Mouse (Mus musculus) megakaryocyte, embryonic 14.5 days (primary cell): ENCODE measurements around the gene Olfr522.

Experiments used
- FLI1 ChIP-seq: IDR thresholded peaks from 2 replicates; pipeline ENCODE4 v1.6.1; 2012; ENCODE audit warnings: low read length, inconsistent platforms, mixed read lengths
- GATA1 ChIP-seq: IDR thresholded peaks from 3 replicates; pipeline ENCODE4 v1.6.1; 2012; ENCODE audit warnings: mixed read lengths, low read length, inconsistent platforms, borderline replicate concordance

GRCm38 (mm10) chr7:140137135-140138020 is 27.2 kb downstream of the Olfr522 start, which contains the start of gene Mtg1:
- TF ChIP-seq GATA1 (no peak), FLI1 (no peak)
